Mouse (Mus musculus): ENCODE data around the gene Kpna2. TPM values are rescaled to one million over a fixed set of nuclear protein-coding genes. Genes with fewer than 3 reads are reported as not detected.

The Kpna2 gene
- polyA plus RNA-seq, 1 experiment from 2014 or later: 157 TPM

DNA sequence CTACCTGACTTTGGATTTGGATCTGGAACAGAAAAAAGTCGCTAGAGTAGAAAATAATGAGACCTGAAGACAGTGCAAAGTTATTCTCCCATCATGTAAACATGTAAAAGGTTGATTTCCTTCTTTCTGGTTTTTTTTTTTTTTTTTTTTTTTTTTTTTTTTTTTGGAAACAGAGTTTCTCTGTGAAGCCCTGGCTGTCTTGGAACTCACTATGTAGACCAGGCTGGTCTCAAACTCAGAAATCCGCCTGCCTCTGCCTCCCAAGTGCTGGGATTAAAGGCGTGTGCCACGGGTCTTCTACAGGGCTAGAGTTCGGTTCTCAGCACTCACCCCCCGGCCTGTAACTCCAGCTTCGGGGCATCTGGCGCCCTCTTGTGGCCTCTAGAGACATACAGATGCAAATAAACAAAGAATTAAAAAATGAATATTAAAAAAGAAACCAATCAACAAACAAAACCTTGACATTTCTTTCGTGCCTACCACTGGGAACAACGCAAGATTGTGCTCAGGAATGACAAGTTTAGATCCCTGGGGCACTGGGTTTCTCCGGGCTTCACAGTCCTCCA is 14.8 kb upstream of the Kpna2 start:
- H3K27me3 ChIP-seq (ENCODE audit: insufficient read depth, low read length): no peaks in the 10 kb centered on the region
- H3K4me1 ChIP-seq (replicated peaks; ENCODE audit: insufficient read depth, low read length): no peaks in the 10 kb centered on the region
- WGBS: 78% methylated on average over 11 of the region's 11 CpGs
- no peak overlapping the region for H3K4me3 ChIP-seq (replicated peaks; ENCODE audit: low read depth, low read length)
- TF ChIP-seq CTCF (IDR thresholded peaks at IDR 0.05; ENCODE audit: low read depth): peak; percentile 14; the same call in 1 of the 2 replicates
- no peak overlapping the region for H3K9ac ChIP-seq (ENCODE audit: low read depth, low read length)
- H3K36me3 ChIP-seq (ENCODE audit: insufficient read depth, low read length): no peaks in the 10 kb centered on the region
- no peaks in the 10 kb centered on the region for H3K9me3 ChIP-seq (replicated peaks; ENCODE audit: low read length)
- no peak for DNase-seq (ENCODE audit: low spot score)
- no peak for ATAC-seq (replicated peaks; ENCODE audit: low FRiP score, low read depth)
- no peak overlapping the region for H3K27ac ChIP-seq
- H3K4me2 ChIP-seq (ENCODE audit: low read length): no peak overlapping the region

GRCm38 (mm10) chr11:107012324-107013017 is 13.1 kb upstream of the Kpna2 start:
- H3K9ac ChIP-seq (ENCODE audit: low read depth, low read length): peak overlapping the region; percentile 77
- DNase-seq (ENCODE audit: low spot score): peak; percentile 97
- H3K27ac ChIP-seq: peak overlapping the region; percentile 98
- H3K36me3 ChIP-seq (ENCODE audit: insufficient read depth, low read length): no peaks in the 10 kb centered on the region
- H3K4me1 ChIP-seq (replicated peaks; ENCODE audit: insufficient read depth, low read length): no peaks in the 10 kb centered on the region
- no peaks in the 10 kb centered on the region for H3K27me3 ChIP-seq (ENCODE audit: insufficient read depth, low read length)
- no peaks in the 10 kb centered on the region for H3K9me3 ChIP-seq (replicated peaks; ENCODE audit: low read length)
- ATAC-seq (replicated peaks; ENCODE audit: low FRiP score, low read depth): peak; percentile 93
- H3K4me3 ChIP-seq (replicated peaks; ENCODE audit: low read depth, low read length): peak overlapping the region; percentile 50
- TF ChIP-seq CTCF (IDR thresholded peaks at IDR 0.05; ENCODE audit: low read depth): 0 out of 2 replicates have a peak, but pooled peaks have one; percentile 1
- under 1% methylated on average over 37 of the region's 37 CpGs for WGBS
- H3K4me2 ChIP-seq (ENCODE audit: low read length): peak overlapping the region; percentile 50

GRCm38 (mm10) chr11:107011669-107012323 is 12.5 kb upstream of the Kpna2 start:
- peak overlapping the region; percentile 98 for H3K27ac ChIP-seq
- DNase-seq (ENCODE audit: low spot score) (no peak), ATAC-seq (replicated peaks; ENCODE audit: low FRiP score, low read depth) (no peak)
- 22% methylated on average over 18 of the region's 18 CpGs for WGBS
- no peaks in the 10 kb centered on the region for H3K9me3 ChIP-seq (replicated peaks; ENCODE audit: low read length)
- H3K4me1 ChIP-seq (replicated peaks; ENCODE audit: insufficient read depth, low read length): no peaks in the 10 kb centered on the region
- peak overlapping the region; percentile 50 for H3K4me3 ChIP-seq (replicated peaks; ENCODE audit: low read depth, low read length)
- H3K36me3 ChIP-seq (ENCODE audit: insufficient read depth, low read length): no peaks in the 10 kb centered on the region
- H3K4me2 ChIP-seq (ENCODE audit: low read length): peak overlapping the region; percentile 50
- H3K9ac ChIP-seq (ENCODE audit: low read depth, low read length): peak overlapping the region; percentile 77
- no peaks in the 10 kb centered on the region for H3K27me3 ChIP-seq (ENCODE audit: insufficient read depth, low read length)
- TF ChIP-seq CTCF (IDR thresholded peaks at IDR 0.05; ENCODE audit: low read depth): no peak

- ATAC-seq (replicated peaks; ENCODE audit: low FRiP score, low read depth) (no peak), DNase-seq (ENCODE audit: low spot score) (no peak)
- TF ChIP-seq CTCF (IDR thresholded peaks at IDR 0.05; ENCODE audit: low read depth): no peak
- Histone ChIP-seq H3K9ac (ENCODE audit: low read depth, low read length) (no peak overlapping the region), H3K9me3 (replicated peaks; ENCODE audit: low read length) (no peaks in the 10 kb centered on the region), H3K36me3 (ENCODE audit: insufficient read depth, low read length) (no peaks in the 10 kb centered on the region), H3K4me1 (replicated peaks; ENCODE audit: insufficient read depth, low read length) (no peaks in the 10 kb centered on the region), H3K4me2 (ENCODE audit: low read length) (no peak overlapping the region), H3K4me3 (replicated peaks; ENCODE audit: low read depth, low read length) (no peak overlapping the region), H3K27ac (no peak overlapping the region), H3K27me3 (ENCODE audit: insufficient read depth, low read length) (no peaks in the 10 kb centered on the region)
- 77% methylated on average over 7 of the region's 7 CpGs for WGBS
Observed at GRCm38 (mm10) chr11:107011171-107011570, 11.8 kb upstream of the Kpna2 start.

GRCm38 (mm10) chr11:107010447-107010846 is 11.1 kb upstream of the Kpna2 start:
- no peak overlapping the region for H3K4me3 ChIP-seq (replicated peaks; ENCODE audit: low read depth, low read length)
- H3K36me3 ChIP-seq (ENCODE audit: insufficient read depth, low read length): no peaks in the 10 kb centered on the region
- no peaks in the 10 kb centered on the region for H3K9me3 ChIP-seq (replicated peaks; ENCODE audit: low read length)
- TF ChIP-seq CTCF (IDR thresholded peaks at IDR 0.05; ENCODE audit: low read depth): no peak
- no peaks in the 10 kb centered on the region for H3K27me3 ChIP-seq (ENCODE audit: insufficient read depth, low read length)
- 97% methylated on average over 3 of the region's 3 CpGs for WGBS
- ATAC-seq (replicated peaks; ENCODE audit: low FRiP score, low read depth): no peak
- H3K27ac ChIP-seq: no peak overlapping the region
- H3K9ac ChIP-seq (ENCODE audit: low read depth, low read length): no peak overlapping the region
- H3K4me2 ChIP-seq (ENCODE audit: low read length): no peak overlapping the region
- no peaks in the 10 kb centered on the region for H3K4me1 ChIP-seq (replicated peaks; ENCODE audit: insufficient read depth, low read length)
- DNase-seq (ENCODE audit: low spot score): no peak

- no peak overlapping the region for H3K27ac ChIP-seq
- 83% methylated on average over 1 of the region's 1 CpGs for WGBS
- no peak for ATAC-seq (replicated peaks; ENCODE audit: low FRiP score, low read depth)
- H3K36me3 ChIP-seq (ENCODE audit: insufficient read depth, low read length): no peaks in the 10 kb centered on the region
- no peak for DNase-seq (ENCODE audit: low spot score)
- H3K9me3 ChIP-seq (replicated peaks; ENCODE audit: low read length): no peaks in the 10 kb centered on the region
- H3K4me1 ChIP-seq (replicated peaks; ENCODE audit: insufficient read depth, low read length): 0 out of 2 replicates have a peak, but pooled peaks cover 5% of the 10 kb centered on the region
- H3K27me3 ChIP-seq (ENCODE audit: insufficient read depth, low read length): no peaks in the 10 kb centered on the region
- H3K4me3 ChIP-seq (replicated peaks; ENCODE audit: low read depth, low read length): no peak overlapping the region
- no peak overlapping the region for H3K4me2 ChIP-seq (ENCODE audit: low read length)
- H3K9ac ChIP-seq (ENCODE audit: low read depth, low read length): no peak overlapping the region
- TF ChIP-seq CTCF (IDR thresholded peaks at IDR 0.05; ENCODE audit: low read depth): peak; percentile 24; the same call in 1 of the 2 replicates
Observed at GRCm38 (mm10) chr11:107005538-107005937, 6.2 kb upstream of the Kpna2 start.
